Mouse (Mus musculus): ENCODE data around the gene Agtr1b.

Agtr1b gene

GRCm38 (mm10) chr3:20366558-20367522, at the start of gene Agtr1b:
Gene Agtr1b, minus strand, starts transcription at chr3:20367177.
- peak; percentile 4 for DNase-seq (ENCODE audit: low spot score)

- no peak for DNase-seq (ENCODE audit: low spot score)
Measured at GRCm38 (mm10) chr3:20353598-20353997, 13.4 kb downstream of the Agtr1b start.

GRCm38 (mm10) chr3:20348206-20348605, 18.8 kb downstream of the Agtr1b start:
- no peak for DNase-seq (ENCODE audit: low spot score)

GRCm38 (mm10) chr3:20340402-20340801, 26.6 kb downstream of the Agtr1b start:
- no peak for DNase-seq (ENCODE audit: low spot score)

GRCm38 (mm10) chr3:20334681-20335080, 32.3 kb downstream of the Agtr1b start:
- peak; percentile 4 for DNase-seq (ENCODE audit: low spot score)

- no peak for DNase-seq (ENCODE audit: low spot score)
Measured at GRCm38 (mm10) chr3:20317233-20317632, 49.7 kb downstream of the Agtr1b start.

GRCm38 (mm10) chr3:20309142-20309541, 57.8 kb downstream of the Agtr1b start:
- no peak for DNase-seq (ENCODE audit: low spot score)

- DNase-seq (ENCODE audit: low spot score) = no peak
Measured at GRCm38 (mm10) chr3:20307256-20307655, 59.7 kb downstream of the Agtr1b start.

GRCm38 (mm10) chr3:20304758-20305352, 62.1 kb downstream of the Agtr1b start:
- DNase-seq (ENCODE audit: low spot score) = no peak

- DNase-seq (ENCODE audit: low spot score) = no peak
Measured at GRCm38 (mm10) chr3:20295546-20295945, 71.4 kb downstream of the Agtr1b start.

GRCm38 (mm10) chr3:20294542-20295348, 72.2 kb downstream of the Agtr1b start:
- DNase-seq (ENCODE audit: low spot score) = no peak

GRCm38 (mm10) chr3:20291370-20291769, 75.6 kb downstream of the Agtr1b start:
- no peak for DNase-seq (ENCODE audit: low spot score)

- DNase-seq (ENCODE audit: low spot score) = no peak
Measured at GRCm38 (mm10) chr3:20288761-20289160, 78.2 kb downstream of the Agtr1b start.

GRCm38 (mm10) chr3:20281796-20282195, 85.2 kb downstream of the Agtr1b start:
- no peak for DNase-seq (ENCODE audit: low spot score)

GRCm38 (mm10) chr3:20275633-20276032, 91.3 kb downstream of the Agtr1b start, which contains the start of gene Cpb1:
Gene Cpb1, minus strand, starts transcription at chr3:20275733.
- no peak for DNase-seq (ENCODE audit: low spot score)
